Mouse (Mus musculus) testis, adult 2 months (tissue): ENCODE data around the gene Cdc14b. TPM values are rescaled to one million over a fixed set of nuclear protein-coding genes. Genes with fewer than 3 reads are reported as not detected.

Experiments
- H3K27ac ChIP-seq: fragments of 200-500 bp; 2 replicates; pipeline ENCODE4 v1.5.1; 2012; ENCODE audit warnings: low read depth, low read length; ENCODE audit not compliant: control insufficient read depth, insufficient read depth
- H3K27me3 ChIP-seq: fragments of 200-500 bp; 2 replicates; pipeline ENCODE4 v1.6.1; 2012; ENCODE audit warnings: mild to moderate bottlenecking, low read length, moderate library complexity; ENCODE audit not compliant: control insufficient read depth, insufficient read depth
- H3K36me3 ChIP-seq: fragments of 200-500 bp; 2 replicates; pipeline ENCODE4 v1.6.1; 2012; ENCODE audit warnings: mild to moderate bottlenecking, low read length; ENCODE audit not compliant: control insufficient read depth, insufficient read depth
- H3K4me1 ChIP-seq: fragments of 200-500 bp; 2 replicates; pipeline ENCODE4 v1.6.1; 2012; ENCODE audit warnings: low read length; ENCODE audit not compliant: control insufficient read depth, insufficient read depth
- H3K4me3 ChIP-seq: fragments of 200-500 bp; 2 replicates; pipeline ENCODE4 v1.5.1; 2012; ENCODE audit warnings: low read depth, mild to moderate bottlenecking, low read length, moderate library complexity, mixed read lengths; ENCODE audit not compliant: control insufficient read depth
- CTCF ChIP-seq: fragments of 200-500 bp; IDR thresholded peaks from 2 replicates; pipeline ENCODE4 v1.5.1; 2012; ENCODE audit warnings: low read depth, mild to moderate bottlenecking, inconsistent platforms, low read length, moderate library complexity; ENCODE audit not compliant: control insufficient read depth, insufficient read depth, insufficient replicate concordance
- POLR2A ChIP-seq: fragments of 200-500 bp; IDR thresholded peaks from 2 replicates; pipeline ENCODE4 v1.6.1; 2012; ENCODE audit warnings: low read depth, mild to moderate bottlenecking, inconsistent platforms, low read length, moderate library complexity; ENCODE audit not compliant: control insufficient read depth
- polyA plus RNA-seq: library from polyadenylated mRNA; depleted of rRNA; stranded (reverse); fragments of >200 nt; gene quantifications from 2 replicates; pipeline ENCODE4 v1.2.3, GENCODE M21; 2012

The Cdc14b gene
- polyA plus RNA-seq, 1 experiment = 60.4 TPM

DNA sequence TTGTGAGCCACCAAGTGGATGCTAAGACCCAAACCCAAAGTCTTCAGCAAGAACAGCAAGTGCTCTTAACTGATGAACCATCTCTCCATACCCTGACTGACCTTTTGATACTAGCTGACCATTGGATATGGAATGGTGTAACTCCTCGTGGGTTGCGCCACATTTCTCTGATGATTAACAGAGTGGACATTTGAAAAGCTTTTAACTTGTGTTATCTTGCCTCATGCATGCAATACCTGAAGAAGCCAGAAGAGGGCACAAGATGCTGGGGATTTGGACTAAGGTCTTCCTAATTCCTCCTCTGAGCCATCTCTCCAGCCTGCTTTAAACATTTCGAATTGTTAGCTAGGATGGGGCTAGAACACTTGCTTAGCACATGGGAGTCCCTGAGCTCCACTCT lies 94.2 kb downstream of the Cdc14b start:
- Histone ChIP-seq H3K27ac (no peak overlapping the region), H3K36me3 (no peaks in the 10 kb centered on the region), H3K4me3 (no peak overlapping the region), H3K4me1 (no peaks in the 10 kb centered on the region), H3K27me3 (no peaks in the 10 kb centered on the region)
- TF ChIP-seq CTCF (no peak), POLR2A (no peak)

DNA sequence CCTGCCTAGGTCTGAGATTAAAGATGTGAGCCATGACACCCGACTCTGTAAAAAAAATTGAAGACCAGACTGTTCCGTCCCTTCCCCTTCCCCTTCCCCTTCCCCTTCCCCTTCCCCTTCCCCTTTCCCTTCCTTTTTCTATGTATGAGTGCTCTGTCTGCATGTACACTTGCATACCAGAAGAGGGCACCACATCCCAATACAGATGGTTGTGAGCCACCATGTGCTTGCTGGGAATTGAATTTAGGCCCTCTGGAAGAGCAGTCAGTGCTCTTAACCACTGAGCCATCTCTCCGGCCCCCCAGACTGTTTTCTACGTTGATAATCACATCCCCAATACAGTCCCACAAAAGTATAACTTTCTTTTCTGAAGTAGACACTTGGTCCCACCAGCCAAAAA lies 94.8 kb downstream of the Cdc14b start:
- Histone ChIP-seq H3K27me3 (no peaks in the 10 kb centered on the region), H3K4me1 (no peaks in the 10 kb centered on the region), H3K36me3 (no peaks in the 10 kb centered on the region), H3K27ac (no peak overlapping the region), H3K4me3 (no peak overlapping the region)
- TF ChIP-seq POLR2A = no peak
- TF ChIP-seq CTCF = no peak

DNA sequence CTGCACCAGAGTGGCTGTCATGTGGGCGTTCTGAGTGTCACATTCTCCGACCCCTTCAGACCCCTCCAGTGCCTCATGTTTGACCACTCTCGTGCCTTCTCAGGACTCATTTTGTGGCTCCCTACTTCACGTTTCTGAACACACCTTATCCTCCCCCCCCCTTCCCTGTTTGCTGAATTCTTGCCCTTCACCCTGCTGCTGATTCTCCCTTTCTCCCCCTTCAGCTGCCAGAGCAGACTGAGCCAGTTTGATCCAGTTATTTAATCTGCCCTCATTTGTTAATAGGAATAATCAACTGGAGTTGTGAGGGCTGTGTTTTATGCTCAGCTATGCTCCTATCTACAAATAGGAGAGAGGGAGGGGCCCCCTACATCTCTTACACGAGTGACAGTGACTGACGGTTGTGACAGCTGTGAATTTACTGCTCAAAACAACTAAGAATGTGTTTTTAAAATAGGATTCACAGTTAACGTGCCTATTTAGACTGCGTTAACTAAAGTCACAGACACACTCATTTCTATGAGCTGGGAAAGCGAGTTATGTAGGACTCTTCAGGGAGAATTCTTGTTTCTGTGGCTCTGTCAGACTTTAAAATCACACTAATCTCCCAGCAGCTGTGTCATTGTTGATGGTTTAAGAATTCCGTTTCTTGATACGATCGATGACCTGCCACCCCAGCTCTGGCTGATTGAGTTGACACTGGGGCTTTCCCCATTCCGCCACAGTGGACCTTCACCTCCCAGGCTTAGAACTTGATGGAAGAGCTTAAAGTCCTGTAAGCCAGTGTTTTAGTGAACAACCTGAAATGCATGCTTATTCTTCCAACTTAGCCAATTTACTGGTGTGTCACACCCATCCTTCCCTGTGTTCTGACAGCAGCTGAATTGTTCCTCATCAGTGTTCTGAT lies 96.1 kb downstream of the Cdc14b start:
- H3K4me3 ChIP-seq = no peak overlapping the region
- no peak overlapping the region for H3K27ac ChIP-seq
- H3K36me3 ChIP-seq = no peaks in the 10 kb centered on the region

DNA sequence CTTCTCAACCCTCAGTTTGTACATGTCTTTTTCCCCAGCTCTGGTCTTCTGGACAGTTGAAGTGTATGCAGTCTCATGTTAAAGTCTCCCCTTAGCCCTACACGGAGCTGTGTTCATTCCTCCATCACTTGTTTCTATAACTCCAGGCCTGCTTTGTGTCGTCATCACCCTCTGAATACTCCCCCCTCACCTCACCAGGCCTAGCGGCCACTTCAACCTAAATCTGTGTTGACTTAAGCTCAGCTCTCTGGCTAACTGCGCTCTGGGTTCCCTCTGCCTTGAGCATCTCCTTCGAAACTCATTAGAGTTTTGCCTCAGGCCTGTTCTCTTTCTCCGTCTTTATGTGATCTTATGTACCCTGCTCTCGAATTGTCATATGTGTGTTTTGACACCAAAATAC lies 97.1 kb downstream of the Cdc14b start:
- H3K27ac ChIP-seq = no peak overlapping the region
- no peaks in the 10 kb centered on the region for H3K36me3 ChIP-seq
- H3K4me1 ChIP-seq = no peaks in the 10 kb centered on the region
- H3K4me3 ChIP-seq = no peak overlapping the region
- H3K27me3 ChIP-seq = no peaks in the 10 kb centered on the region
- TF ChIP-seq POLR2A (no peak), CTCF (no peak)

More for the DNA sequence above, 96.1 kb downstream of the Cdc14b start:
- TF ChIP-seq POLR2A = no peak
- no peak for TF ChIP-seq CTCF
- H3K27me3 ChIP-seq = no peaks in the 10 kb centered on the region
- no peaks in the 10 kb centered on the region for H3K4me1 ChIP-seq

DNA sequence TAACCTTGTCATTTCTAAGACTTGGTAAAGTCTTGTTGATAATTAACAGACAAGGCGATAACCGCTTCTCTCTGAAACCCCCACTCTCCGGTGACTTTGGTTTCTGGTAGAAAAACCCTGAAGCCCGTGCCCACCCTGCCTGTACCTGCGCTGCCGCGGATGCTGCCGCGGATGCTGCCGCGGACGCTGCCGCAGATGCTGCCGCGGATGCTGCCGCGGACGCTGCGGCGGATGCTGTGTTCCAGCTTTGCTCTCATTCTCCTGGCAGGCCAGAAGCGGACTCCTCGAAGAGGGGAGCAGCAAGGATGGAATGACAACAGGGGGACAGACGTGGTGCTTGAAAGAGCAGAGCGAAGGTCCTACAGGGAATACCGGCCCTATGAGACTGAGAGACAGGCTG lies 105.3 kb downstream of the Cdc14b start:
- H3K36me3 ChIP-seq = no peaks in the 10 kb centered on the region
- TF ChIP-seq POLR2A = no peak
- TF ChIP-seq CTCF = no peak
- no peaks in the 10 kb centered on the region for H3K27me3 ChIP-seq

DNA sequence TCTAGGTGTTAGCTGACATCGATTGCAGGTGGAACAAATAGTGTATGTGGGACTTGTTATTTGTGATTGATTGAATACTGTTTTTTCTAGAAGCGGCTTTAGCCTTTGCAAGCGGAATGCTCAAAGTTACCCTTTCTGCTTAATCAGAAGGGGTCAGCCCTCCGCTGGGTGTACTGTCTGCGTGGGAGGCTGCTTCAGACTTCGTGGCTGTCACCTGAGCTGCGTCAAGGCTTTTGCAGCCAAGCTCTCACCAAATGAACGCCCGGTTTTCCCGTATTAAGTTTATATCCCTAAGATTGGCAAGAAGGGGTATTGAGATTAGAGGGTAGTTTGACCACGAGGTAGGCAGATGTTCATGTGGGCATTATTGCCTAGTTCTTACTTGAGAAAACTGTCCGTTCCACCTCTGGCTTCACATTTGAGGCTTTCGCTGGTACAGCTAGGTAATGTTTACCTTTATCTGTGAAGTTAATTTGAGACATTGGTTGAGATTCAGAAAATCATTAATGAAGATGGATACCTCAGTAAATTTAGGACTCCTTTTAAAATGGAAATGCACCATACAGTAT lies 111.9 kb downstream of the Cdc14b start:
- no peak overlapping the region for H3K27ac ChIP-seq

More for the DNA sequence above, 105.3 kb downstream of the Cdc14b start:
- Histone ChIP-seq H3K4me3 (peak overlapping the region; percentile 16), H3K4me1 (peaks cover 4% of the 10 kb centered on the region), H3K27ac (no peak overlapping the region)

DNA sequence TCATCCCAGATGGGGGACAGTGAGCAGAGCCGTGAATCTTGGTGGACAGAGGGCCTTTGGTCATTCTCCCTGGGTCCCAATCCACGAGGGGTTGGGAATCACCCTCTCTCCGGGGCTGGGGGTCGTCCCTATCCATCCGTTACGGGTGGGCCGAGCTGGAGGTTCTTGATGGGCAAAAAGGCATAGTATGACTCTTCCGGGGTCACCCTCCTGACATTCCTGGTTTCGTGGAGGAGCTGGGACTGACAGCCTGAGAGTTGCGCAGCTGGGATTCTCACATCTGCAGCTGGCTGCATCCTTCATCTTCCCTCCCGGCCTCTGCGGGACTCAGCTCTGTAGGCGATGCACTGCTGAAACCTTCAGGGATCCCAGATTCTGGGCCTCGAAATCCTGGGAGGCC lies 112.5 kb downstream of the Cdc14b start:
- Histone ChIP-seq H3K4me3 (peak overlapping the region; percentile 83), H3K27ac (0 out of 2 replicates have a peak overlapping the region, but pooled peaks have one; percentile 1), H3K36me3 (no peaks in the 10 kb centered on the region), H3K27me3 (no peaks in the 10 kb centered on the region), H3K4me1 (peaks cover 10% of the 10 kb centered on the region)
- TF ChIP-seq POLR2A = no peak
- TF ChIP-seq CTCF = no peak

More for the DNA sequence above, 111.9 kb downstream of the Cdc14b start:
- H3K36me3 ChIP-seq = no peaks in the 10 kb centered on the region
- no peak for TF ChIP-seq CTCF
- TF ChIP-seq POLR2A = no peak
- H3K27me3 ChIP-seq = no peaks in the 10 kb centered on the region
- H3K4me1 ChIP-seq = peaks cover 10% of the 10 kb centered on the region
- H3K4me3 ChIP-seq = peak overlapping the region; percentile 83
